Mouse (Mus musculus): Measurements from ENCODE around the gene Epn2. TPM values are rescaled to one million over a fixed set of nuclear protein-coding genes. Genes with fewer than 3 reads are reported as not detected.

Gene Epn2
- polyA plus RNA-seq, 1 experiment: 123 TPM

- peaks cover 38% of the 10 kb centered on the region for H3K4me1 ChIP-seq (ENCODE audit: control insufficient read depth, insufficient read depth, low read length)
- no peak overlapping the region for H3K4me3 ChIP-seq (replicated peaks; ENCODE audit: insufficient read depth, low read depth, low read length)
- no peak for TF ChIP-seq POLR2A (IDR thresholded peaks at IDR 0.05; ENCODE audit: borderline replicate concordance, insufficient read depth, low read length)
- TF ChIP-seq CTCF (IDR thresholded peaks at IDR 0.05; ENCODE audit: borderline replicate concordance, insufficient read depth, low read depth, low read length): no peak
- DNase-seq: peak; percentile 73
- H3K27me3 ChIP-seq (ENCODE audit: control insufficient read depth, insufficient read depth, low read length): no peaks in the 10 kb centered on the region
- H3K27ac ChIP-seq (ENCODE audit: insufficient read depth, low read length): peak overlapping the region; percentile 86
- WGBS: 7% methylated on average over 3 of the region's 3 CpGs
These were observed 26.3 kb downstream of the Epn2 start for GRCm38 (mm10) chr11:61553015-61553754.

DNA sequence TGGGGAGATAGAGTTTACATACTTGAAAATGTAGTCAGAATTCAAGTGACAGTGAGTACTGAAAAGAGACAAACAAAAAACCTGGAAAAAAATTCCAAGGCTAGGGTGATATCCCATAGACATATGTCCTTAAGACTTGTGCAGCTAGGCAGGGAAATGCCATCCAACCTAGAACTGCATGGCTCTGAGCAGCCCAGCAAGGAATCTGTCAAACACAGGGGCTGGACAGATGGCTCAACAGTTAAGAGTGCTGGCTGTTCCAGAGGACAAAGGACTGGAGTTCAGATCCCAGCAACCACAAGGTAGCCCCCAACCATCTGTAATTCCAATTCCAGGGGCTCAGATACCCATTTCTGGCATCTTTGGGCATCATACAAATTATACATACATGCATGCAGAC is 28.9 kb downstream of the Epn2 start:
- DNase-seq: peak in 1 of 2 experiments; percentile 70
- Histone ChIP-seq H3K4me3 (replicated peaks; ENCODE audit: insufficient read depth, low read depth, low read length) (no peak overlapping the region), H3K4me1 (ENCODE audit: control insufficient read depth, insufficient read depth, low read length) (peaks cover 49% of the 10 kb centered on the region), H3K27ac (ENCODE audit: insufficient read depth, low read length) (peak overlapping the region; percentile 70; the same call in 1 of the 2 replicates), H3K27me3 (ENCODE audit: control insufficient read depth, insufficient read depth, low read length) (no peaks in the 10 kb centered on the region)
- no peak for TF ChIP-seq CTCF (IDR thresholded peaks at IDR 0.05; ENCODE audit: borderline replicate concordance, insufficient read depth, low read depth, low read length)
- TF ChIP-seq POLR2A (IDR thresholded peaks at IDR 0.05; ENCODE audit: borderline replicate concordance, insufficient read depth, low read length): no peak

- TF ChIP-seq POLR2A (IDR thresholded peaks at IDR 0.05; ENCODE audit: borderline replicate concordance, insufficient read depth, low read length): no peak
- TF ChIP-seq CTCF (IDR thresholded peaks at IDR 0.05; ENCODE audit: borderline replicate concordance, insufficient read depth, low read depth, low read length): no peak
- H3K27ac ChIP-seq (ENCODE audit: insufficient read depth, low read length): peak overlapping the region; percentile 29; the same call in 1 of the 2 replicates
- 31% methylated on average over 4 of the region's 4 CpGs for WGBS
- peaks cover 45% of the 10 kb centered on the region for H3K4me1 ChIP-seq (ENCODE audit: control insufficient read depth, insufficient read depth, low read length)
- no peaks in the 10 kb centered on the region for H3K27me3 ChIP-seq (ENCODE audit: control insufficient read depth, insufficient read depth, low read length)
- DNase-seq: peak in 1 of 2 experiments; percentile 50
- no peak overlapping the region for H3K4me3 ChIP-seq (replicated peaks; ENCODE audit: insufficient read depth, low read depth, low read length)
These were observed 31.8 kb downstream of the Epn2 start for GRCm38 (mm10) chr11:61547710-61548109.

DNA sequence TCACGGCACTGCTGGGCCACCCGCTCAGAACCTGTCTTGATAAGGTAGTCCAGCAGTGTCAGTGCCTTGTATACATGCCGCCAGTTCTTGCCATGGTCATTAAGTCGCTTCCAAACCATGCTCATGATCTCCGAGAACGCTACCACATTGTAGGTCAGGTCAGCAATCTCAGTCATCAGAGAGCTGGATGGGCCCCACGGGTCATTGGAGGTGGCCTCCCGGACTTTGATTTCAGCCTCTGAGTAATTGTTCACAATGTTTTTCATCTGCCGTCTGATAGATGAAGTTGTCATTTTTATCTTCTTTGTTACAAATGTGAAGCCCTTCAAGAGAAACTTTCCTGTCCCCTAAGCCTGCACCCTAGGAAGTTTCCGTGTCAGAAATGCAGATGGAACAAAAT is 33.0 kb downstream of the Epn2 start:
- peaks cover 39% of the 10 kb centered on the region for H3K4me1 ChIP-seq (ENCODE audit: control insufficient read depth, insufficient read depth, low read length)
- DNase-seq: no peak
- H3K27ac ChIP-seq (ENCODE audit: insufficient read depth, low read length): peak overlapping the region; percentile 38
- H3K27me3 ChIP-seq (ENCODE audit: control insufficient read depth, insufficient read depth, low read length): no peaks in the 10 kb centered on the region
- TF ChIP-seq POLR2A (IDR thresholded peaks at IDR 0.05; ENCODE audit: borderline replicate concordance, insufficient read depth, low read length) (no peak), CTCF (IDR thresholded peaks at IDR 0.05; ENCODE audit: borderline replicate concordance, insufficient read depth, low read depth, low read length) (no peak)
- WGBS: 79% methylated on average over 10 of the region's 10 CpGs
- H3K4me3 ChIP-seq (replicated peaks; ENCODE audit: insufficient read depth, low read depth, low read length): no peak overlapping the region

DNA sequence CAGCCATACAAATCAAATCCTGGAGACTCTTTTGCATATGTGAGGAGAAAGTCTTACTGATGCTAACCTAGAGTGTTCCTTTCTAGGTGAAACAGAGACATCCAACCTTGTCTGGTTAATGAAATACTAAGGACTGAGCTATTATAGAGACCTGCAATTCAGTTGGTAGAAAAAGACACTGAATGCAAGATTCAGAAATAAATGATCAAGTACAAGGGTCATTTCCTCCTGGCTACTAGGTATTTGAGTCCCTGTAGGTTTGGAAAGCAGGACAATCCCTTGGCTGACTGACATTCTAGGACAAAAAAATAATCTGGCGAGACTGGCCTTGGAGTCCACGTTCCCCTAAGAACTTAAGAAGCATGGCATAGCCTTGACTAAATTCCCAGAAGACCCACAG is 33.9 kb downstream of the Epn2 start:
- TF ChIP-seq CTCF (IDR thresholded peaks at IDR 0.05; ENCODE audit: borderline replicate concordance, insufficient read depth, low read depth, low read length) (no peak), POLR2A (IDR thresholded peaks at IDR 0.05; ENCODE audit: borderline replicate concordance, insufficient read depth, low read length) (no peak)
- Histone ChIP-seq H3K4me1 (ENCODE audit: control insufficient read depth, insufficient read depth, low read length) (peaks cover 38% of the 10 kb centered on the region), H3K27ac (ENCODE audit: insufficient read depth, low read length) (peak overlapping the region; percentile 38), H3K4me3 (replicated peaks; ENCODE audit: insufficient read depth, low read depth, low read length) (no peak overlapping the region), H3K27me3 (ENCODE audit: control insufficient read depth, insufficient read depth, low read length) (no peaks in the 10 kb centered on the region)
- DNase-seq: no peak
- 48% methylated on average over 2 of the region's 2 CpGs for WGBS

DNA sequence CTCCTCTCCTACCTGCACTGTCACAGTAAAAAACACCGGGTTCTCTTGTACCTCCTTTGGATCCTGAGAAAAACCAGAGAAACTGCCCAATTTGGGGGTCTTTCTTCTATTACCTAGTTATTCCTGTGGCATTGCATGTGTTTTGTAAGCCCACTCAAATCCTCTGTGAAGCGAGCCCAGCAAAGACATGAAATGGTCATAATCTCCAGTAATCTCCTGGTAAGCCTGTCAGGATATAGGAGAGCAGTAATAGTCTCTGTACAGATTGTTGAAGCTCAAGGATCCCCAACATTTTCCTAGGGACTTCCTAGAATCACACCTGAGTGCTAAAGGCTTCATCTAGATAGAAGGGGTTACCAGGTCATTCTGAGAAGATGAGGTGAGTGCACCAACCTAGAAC is 38.4 kb downstream of the Epn2 start:
- Histone ChIP-seq H3K27me3 (ENCODE audit: control insufficient read depth, insufficient read depth, low read length) (no peaks in the 10 kb centered on the region), H3K4me3 (replicated peaks; ENCODE audit: insufficient read depth, low read depth, low read length) (no peak overlapping the region), H3K27ac (ENCODE audit: insufficient read depth, low read length) (no peak overlapping the region), H3K4me1 (ENCODE audit: control insufficient read depth, insufficient read depth, low read length) (peaks cover 22% of the 10 kb centered on the region)
- 93% methylated on average over 2 of the region's 2 CpGs for WGBS
- DNase-seq: no peak
- TF ChIP-seq CTCF (IDR thresholded peaks at IDR 0.05; ENCODE audit: borderline replicate concordance, insufficient read depth, low read depth, low read length) (no peak), POLR2A (IDR thresholded peaks at IDR 0.05; ENCODE audit: borderline replicate concordance, insufficient read depth, low read length) (no peak)

DNA sequence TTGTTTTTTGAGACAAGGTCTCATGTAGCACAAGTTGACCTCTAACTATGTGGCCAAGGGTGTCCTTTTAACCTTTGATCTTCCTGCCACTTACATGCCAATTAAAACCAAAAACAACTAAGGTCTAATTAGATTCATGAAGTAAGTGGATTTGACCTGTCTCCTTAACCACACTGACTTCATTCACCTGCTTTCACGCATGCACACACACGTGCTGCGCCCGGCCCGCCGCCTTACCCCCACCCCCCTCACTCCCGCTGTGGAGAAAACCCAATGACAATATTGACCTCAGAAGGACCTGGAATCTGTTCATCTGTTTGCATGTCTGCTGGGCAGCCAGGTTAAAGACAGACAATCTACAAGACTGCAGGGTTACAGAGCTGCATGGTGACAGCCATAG is 38.8 kb downstream of the Epn2 start:
- H3K4me1 ChIP-seq (ENCODE audit: control insufficient read depth, insufficient read depth, low read length): peaks cover 24% of the 10 kb centered on the region
- 88% methylated on average over 7 of the region's 7 CpGs for WGBS
- no peak overlapping the region for H3K27ac ChIP-seq (ENCODE audit: insufficient read depth, low read length)
- DNase-seq: no peak
- no peaks in the 10 kb centered on the region for H3K27me3 ChIP-seq (ENCODE audit: control insufficient read depth, insufficient read depth, low read length)
- no peak overlapping the region for H3K4me3 ChIP-seq (replicated peaks; ENCODE audit: insufficient read depth, low read depth, low read length)
- no peak for TF ChIP-seq CTCF (IDR thresholded peaks at IDR 0.05; ENCODE audit: borderline replicate concordance, insufficient read depth, low read depth, low read length)
- TF ChIP-seq POLR2A (IDR thresholded peaks at IDR 0.05; ENCODE audit: borderline replicate concordance, insufficient read depth, low read length): no peak

DNA sequence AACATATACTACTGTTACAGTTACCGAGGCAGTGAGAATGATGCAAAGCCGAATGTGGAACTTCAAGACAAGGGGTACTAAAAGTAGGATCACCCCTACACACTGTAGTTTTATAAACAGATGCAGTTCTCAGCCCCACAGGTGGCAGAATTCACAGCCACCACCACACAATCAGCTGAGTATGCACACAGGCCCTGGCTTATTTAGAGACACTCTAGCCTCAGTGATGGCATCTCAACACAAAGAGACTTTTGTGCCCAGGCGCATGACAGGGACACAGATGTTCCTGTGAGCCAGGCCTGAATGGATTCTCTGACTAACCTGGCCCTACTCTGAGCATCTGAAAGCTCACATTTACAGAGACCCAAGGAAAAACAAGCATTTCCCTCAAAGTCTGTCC is 42.1 kb downstream of the Epn2 start:
- Histone ChIP-seq H3K4me1 (ENCODE audit: control insufficient read depth, insufficient read depth, low read length) (peaks cover 30% of the 10 kb centered on the region), H3K4me3 (replicated peaks; ENCODE audit: insufficient read depth, low read depth, low read length) (no peak overlapping the region), H3K27ac (ENCODE audit: insufficient read depth, low read length) (peak overlapping the region; percentile 73; the same call in 1 of the 2 replicates), H3K27me3 (ENCODE audit: control insufficient read depth, insufficient read depth, low read length) (no peaks in the 10 kb centered on the region)
- WGBS: 80% methylated on average over 3 of the region's 3 CpGs
- no peak for TF ChIP-seq POLR2A (IDR thresholded peaks at IDR 0.05; ENCODE audit: borderline replicate concordance, insufficient read depth, low read length)
- TF ChIP-seq CTCF (IDR thresholded peaks at IDR 0.05; ENCODE audit: borderline replicate concordance, insufficient read depth, low read depth, low read length): no peak
- DNase-seq: no peak
